Mouse (Mus musculus) T-helper 17 cell (primary cell): ENCODE measurements around the gene Tbccd1.

Experiments
- in situ Hi-C, 2 experiments: fragments of 300-600 bp; cut with MboI, MseI; formaldehyde crosslinking; loops; 1 replicate in 1 of 2; 2 replicates in 1 of 2; pipeline ENCODE4 v1.15.1; 2025; ENCODE audit warnings: high pct_unique_total_duplicates in 2 of 2

Tbccd1 gene

DNA sequence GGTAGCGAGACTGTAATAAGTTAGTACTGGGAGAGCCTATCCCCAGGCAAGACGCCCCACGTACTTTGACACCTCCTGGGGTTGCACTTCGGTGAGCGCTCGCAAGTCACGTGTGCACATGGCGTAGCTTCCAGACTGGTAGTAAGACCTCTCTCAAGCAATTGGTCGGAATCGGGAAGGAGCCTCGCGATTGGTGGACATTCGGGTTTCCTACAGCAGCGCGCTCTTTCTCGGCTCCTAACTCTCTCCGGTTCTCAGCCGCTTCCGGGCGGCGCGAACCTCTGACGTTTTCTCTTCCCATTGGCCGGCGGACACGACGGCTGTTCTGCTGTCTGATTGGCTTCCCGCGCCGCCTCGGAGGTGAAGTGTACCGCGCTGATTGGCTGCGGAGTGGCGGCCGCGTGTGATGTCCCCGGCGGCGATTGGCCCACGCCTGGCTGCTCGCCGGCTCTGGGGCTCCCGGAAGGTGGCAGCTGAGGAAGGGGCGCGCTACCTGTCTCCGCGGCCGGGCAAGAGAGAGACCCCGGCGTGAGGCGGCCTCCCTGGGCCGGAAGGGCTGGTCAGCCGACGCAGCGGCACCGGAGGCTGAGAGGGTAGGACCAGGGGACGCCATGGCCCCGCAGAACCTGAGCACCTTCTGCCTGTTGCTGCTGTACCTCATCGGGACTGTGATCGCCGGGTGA is at the start of gene Tbccd1, which contains the start of gene Dnajb11:
Gene Tbccd1, minus strand, starts transcription at position 239 of the 683 bp plus-strand sequence.
Gene Dnajb11, plus strand, starts transcription at position 415 of the 683 bp plus-strand sequence.
- in situ Hi-C loops: loop anchor here in 1 of 2 experiments (25.0 kb wide), 1 partner anchor 1330 kb away; no protein-coding TSS in a partner anchor

GRCm38 (mm10) chr16:22901326-22901725 is 43.9 kb upstream of the Tbccd1 start:
- in situ Hi-C loops: no loop called here

DNA sequence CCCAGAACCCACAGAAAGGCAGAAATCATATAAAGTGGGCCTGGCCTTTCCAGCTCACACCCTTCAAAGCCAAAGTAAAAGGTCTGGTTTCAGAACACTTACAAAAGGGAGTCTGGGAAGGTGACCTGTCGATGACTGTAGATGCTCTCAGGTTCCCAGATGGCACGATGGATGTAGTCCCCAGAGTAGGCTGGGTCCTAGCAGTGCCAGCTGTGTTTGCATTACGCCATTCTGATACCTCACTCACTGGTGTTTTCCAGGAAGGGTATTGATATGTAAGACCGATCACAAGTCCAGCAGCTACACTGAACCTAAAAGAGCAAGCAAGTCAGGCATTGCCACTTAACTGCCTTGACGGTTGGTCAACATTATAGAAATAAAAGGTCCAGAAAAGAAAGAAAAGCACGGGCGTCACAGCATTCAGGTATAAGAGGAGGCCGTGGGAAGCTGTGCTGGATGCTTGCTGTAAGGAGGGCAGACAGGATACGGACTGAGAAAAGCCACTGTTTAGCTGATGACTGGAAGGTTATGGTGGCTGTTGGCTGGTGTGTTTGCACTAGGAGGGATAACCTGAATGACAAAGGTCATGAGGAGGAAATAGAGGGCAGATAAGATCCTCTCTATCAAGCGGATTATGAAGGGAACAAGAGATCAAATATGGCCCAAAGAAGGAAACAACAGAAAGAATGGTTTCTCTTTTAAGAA is 42.5 kb upstream of the Tbccd1 start:
- in situ Hi-C loops: no loop called here

- in situ Hi-C loops: no loop called here
Observed at GRCm38 (mm10) chr16:22899346-22899745, 41.9 kb upstream of the Tbccd1 start.

DNA sequence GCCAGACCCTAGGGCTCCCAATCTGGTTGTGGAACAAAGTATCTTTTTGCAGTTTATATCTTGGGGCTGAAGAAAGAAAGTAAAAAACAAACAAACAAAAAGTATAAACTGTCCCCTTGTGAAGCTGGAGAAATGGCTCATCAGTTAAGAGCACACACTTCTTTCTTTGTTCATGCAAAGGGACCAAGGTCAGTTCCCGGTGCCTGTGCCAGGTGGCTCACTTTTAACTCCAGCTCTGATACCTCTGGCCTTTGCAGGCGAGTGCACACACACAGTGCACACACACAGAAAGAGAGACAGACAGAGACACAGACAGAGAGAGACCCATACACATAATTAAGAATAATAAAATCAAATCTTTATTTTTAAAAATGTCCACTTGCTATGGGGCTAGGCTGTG is 39.1 kb upstream of the Tbccd1 start:
- in situ Hi-C loops: no loop called here

DNA sequence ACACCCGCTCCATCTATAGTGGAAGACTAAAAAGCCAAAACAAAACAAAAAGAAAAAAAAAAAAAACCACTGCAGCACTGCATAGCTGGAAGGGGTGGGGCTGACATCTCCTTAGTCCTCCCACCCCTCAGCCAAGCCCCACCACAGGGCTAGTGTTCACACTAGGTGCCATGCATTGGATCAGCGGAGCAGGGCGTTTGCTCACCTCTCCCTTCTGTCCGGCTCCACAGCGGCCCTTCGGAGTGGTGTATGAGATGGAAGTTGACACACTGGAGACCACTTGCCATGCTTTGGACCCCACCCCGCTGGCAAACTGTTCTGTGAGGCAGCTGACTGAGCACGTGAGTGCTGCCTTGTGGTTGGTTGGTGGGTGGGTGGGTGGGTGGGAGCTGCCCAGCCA is 36.6 kb upstream of the Tbccd1 start:
- in situ Hi-C loops: no loop called here

GRCm38 (mm10) chr16:22891733-22892154 is 34.3 kb upstream of the Tbccd1 start:
- in situ Hi-C loops: no loop called here

GRCm38 (mm10) chr16:22890683-22891510 is 33.4 kb upstream of the Tbccd1 start, which contains the start of gene Ahsg:
Gene Ahsg, plus strand, starts transcription at chr16:22891277.
- in situ Hi-C loops: no loop called here

DNA sequence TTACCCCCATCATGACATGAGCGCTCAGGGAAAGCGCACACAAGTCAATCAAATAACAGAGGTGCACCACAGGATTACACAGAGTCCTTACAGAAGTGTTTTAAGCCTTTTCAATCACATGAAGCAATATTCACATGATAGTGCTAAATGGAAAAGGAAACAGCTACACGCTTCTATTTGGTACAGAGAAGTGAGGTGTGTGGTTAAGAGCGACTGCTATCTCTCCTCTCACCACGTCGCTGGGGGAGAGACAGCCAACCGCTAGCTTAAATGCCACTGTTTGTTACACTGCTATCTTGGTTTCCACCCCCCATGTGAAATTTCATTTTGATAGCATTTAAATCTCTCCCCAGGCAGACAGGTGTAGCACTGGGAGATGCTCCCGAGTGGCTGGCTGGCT is 32.2 kb upstream of the Tbccd1 start:
- in situ Hi-C loops: no loop called here

GRCm38 (mm10) chr16:22888835-22889234 is 31.4 kb upstream of the Tbccd1 start:
- in situ Hi-C loops: no loop called here

GRCm38 (mm10) chr16:22886726-22887125 is 29.3 kb upstream of the Tbccd1 start:
- in situ Hi-C loops: no loop called here

DNA sequence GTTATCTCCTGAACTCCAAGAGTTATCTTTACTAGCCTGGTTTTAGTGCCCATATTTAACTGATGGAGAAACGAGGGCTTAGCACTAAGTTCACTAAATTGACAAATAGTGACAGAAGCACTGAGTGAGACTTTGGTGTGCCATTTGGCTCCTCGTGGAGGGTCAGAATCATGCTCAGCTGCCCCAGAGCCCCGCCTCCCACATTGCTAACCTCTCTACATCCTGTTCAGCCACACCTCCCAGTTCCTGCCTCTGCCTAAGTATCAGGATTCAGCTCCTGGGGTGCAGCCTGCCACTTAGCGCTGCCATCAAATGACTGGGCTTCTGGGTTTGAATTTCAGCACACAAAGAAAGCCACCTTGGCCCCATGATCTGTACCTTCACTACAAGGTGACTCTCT is 27.9 kb upstream of the Tbccd1 start:
- in situ Hi-C loops: no loop called here

GRCm38 (mm10) chr16:22883441-22883840 is 26.0 kb upstream of the Tbccd1 start:
- in situ Hi-C loops: loop anchor here in 1 of 2 experiments (5.0 kb wide), 1 partner anchor 164 kb away; no protein-coding TSS in a partner anchor

DNA sequence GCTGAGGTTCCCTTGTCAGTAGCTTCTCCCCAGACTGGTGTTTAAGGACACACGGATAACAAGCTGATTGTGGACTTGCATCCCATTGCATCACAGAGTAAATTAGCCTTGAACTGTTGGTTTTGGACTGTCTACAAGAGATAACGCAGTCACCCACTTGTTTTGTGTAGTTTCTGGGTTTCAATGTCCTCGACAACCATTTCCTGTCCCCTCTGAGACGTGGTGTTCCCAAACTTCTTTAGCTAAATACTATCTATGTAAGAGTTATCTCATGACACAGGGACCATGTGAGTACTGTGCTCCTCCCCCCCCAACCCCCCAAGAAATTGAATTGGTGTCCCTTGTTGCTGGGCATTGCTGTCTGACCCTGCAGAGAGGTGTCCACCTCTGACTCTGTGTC is 24.0 kb upstream of the Tbccd1 start:
- in situ Hi-C loops: loop anchor here in 1 of 2 experiments (5.0 kb wide), 1 partner anchor 166 kb away; no protein-coding TSS in a partner anchor

DNA sequence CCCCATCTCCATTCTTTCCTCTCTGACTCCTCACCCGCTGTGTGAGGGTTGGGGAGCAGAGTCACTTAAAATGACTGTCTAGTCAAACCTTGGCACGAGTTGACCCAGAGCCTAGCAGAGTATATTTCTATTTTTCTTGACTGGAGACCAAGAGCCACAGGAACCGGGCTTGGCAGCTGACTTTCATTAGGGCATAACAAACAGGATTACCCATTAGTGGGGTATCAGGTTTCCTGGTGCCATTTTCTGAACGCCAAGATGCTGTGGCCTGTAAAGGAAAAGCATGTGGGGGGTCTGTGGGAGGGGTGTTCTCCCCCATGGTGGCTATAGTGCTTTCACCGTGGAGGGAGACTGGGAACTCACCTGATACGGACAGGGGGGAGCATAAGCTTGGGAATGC is 23.4 kb upstream of the Tbccd1 start:
- in situ Hi-C loops: loop anchor here in 1 of 2 experiments (5.0 kb wide), 1 partner anchor 166 kb away; no protein-coding TSS in a partner anchor

DNA sequence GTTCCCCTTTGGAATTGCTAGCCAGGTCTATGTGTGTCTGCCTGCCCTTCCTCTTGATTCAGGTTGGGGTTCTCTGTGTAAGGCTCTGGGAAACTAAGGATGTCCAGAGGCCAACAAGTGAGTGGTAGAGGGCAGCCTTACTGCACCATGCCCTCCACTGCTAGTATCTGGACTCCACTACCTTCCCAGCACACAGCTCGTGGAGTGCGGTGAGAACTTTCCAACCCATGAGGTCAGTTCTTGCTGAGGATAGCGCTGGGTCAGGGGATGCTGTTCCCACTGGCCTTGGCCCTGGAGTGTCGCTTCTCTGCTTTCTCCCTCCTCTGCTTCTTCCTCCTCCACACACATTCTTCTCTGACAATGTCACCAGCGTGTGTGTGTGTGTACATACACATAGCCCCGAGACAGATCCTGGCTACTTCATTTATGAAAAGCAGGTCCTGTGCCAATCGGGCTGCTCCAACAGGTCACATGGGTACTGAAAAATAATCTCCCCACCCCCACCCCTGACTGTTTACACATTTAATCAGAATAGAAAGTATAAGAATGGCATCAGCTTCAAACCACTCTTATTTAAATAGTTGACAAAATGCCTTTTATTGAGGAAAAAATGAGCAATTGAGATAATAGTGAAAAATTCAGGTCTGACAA is 22.6 kb upstream of the Tbccd1 start:
- in situ Hi-C loops: loop anchor here (5.0 kb wide), 3 partner anchors 167 to 252 kb away; partner anchors contain the start of gene Rfc4 (in 1 of the 2)

- in situ Hi-C loops: loop anchor here (5.0 kb wide), 2 partner anchors 249 to 254 kb away; partner anchors contain the start of gene Rfc4 (in 1 of the 2)
Observed at GRCm38 (mm10) chr16:22878716-22879115, 21.2 kb upstream of the Tbccd1 start.

- in situ Hi-C loops: loop anchor here (5.0 kb wide), 2 partner anchors 249 to 254 kb away; partner anchors contain the start of gene Rfc4 (in 1 of the 2)
Observed at GRCm38 (mm10) chr16:22877660-22878390, 20.4 kb upstream of the Tbccd1 start.

- in situ Hi-C loops: loop anchor here (5.0 kb wide), 2 partner anchors 251 to 256 kb away; partner anchors contain the start of gene Rfc4 (in 1 of the 2)
Observed at GRCm38 (mm10) chr16:22876218-22877043, 19.0 kb upstream of the Tbccd1 start.
